Comparison of ENCODE assay signal across 8 mouse cellular contexts in the genomic region with DNA sequence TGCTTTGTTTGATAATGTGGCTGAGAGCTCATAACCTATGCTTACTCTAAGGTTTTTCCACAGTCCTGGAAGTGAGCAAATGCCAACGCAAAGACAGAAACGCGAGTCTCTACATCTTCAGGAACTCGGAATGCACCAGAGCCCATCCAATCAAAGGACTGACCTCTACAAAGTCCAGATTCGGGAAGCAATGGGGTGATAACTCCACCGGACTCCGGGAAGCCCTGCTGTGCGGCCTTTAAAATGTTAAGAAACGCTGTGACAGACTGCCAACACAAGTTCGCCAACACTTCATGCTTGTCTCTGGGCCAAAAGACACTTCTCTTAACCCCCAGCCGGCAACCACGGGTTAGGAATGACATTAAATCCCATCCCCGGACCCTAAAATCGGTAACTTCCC. TPM values are rescaled to one million over a fixed set of nuclear protein-coding genes. Genes with fewer than 3 reads are reported as not detected.
A peak's percentile ranks its signal among the peaks of the same experiment; 100 is the strongest.
DNase-seq lines count a peak whose midpoint lies in the region; ATAC-seq and TF ChIP-seq lines count a peak whose summit lies in the region.

No protein-coding gene starts in this region.

- H3K27ac ChIP-seq in hindbrain, postnatal 0 days = no peak overlapping the region
- no peak overlapping the region for H3K27ac ChIP-seq in liver, embryonic 14.5 days
- no peak overlapping the region for H3K27ac ChIP-seq in neural tube, embryonic 13.5 days (replicated peaks)

- no peak for TF ChIP-seq EP300 in liver, embryonic 14.5 days (IDR thresholded peaks at IDR 0.05; ENCODE audit: low read depth)

- H3K4me2 ChIP-seq in hindbrain, postnatal 0 days (ENCODE audit: low read depth, low read length) = peak overlapping the region; percentile 100
- H3K4me2 ChIP-seq in liver, embryonic 14.5 days (ENCODE audit: low read depth) = peak overlapping the region; percentile 61
- peak overlapping the region; percentile 95 for H3K4me2 ChIP-seq in neural tube, embryonic 13.5 days

- H3K4me1 ChIP-seq in erythroblast, embryonic 14.5 days (ENCODE audit: control insufficient read depth) = peaks cover 1% of the 10 kb centered on the region; the same call in 1 of the 2 replicates
- peaks cover 4% of the 10 kb centered on the region; the same call in 1 of the 2 replicates for H3K4me1 ChIP-seq in hindbrain, postnatal 0 days (ENCODE audit: insufficient read depth, low read length)
- peaks cover 0 to 3% of the 10 kb centered on the region in 2 experiments; a peak in 2 of 4 replicates for H3K4me1 ChIP-seq in liver, embryonic 14.5 days (replicated peaks; ENCODE audit: control insufficient read depth in 2 of 2, insufficient read depth in 2 of 2, low read length in 1 of 2)
- peaks cover 12% of the 10 kb centered on the region for H3K4me1 ChIP-seq in neural tube, embryonic 13.5 days (replicated peaks)

- no peak for TF ChIP-seq CTCF in hindbrain, postnatal 0 days (IDR thresholded peaks at IDR 0.05; ENCODE audit: low read depth)
- TF ChIP-seq CTCF in liver, embryonic 14.5 days (IDR thresholded peaks at IDR 0.05; ENCODE audit: low read depth) = no peak

- peak overlapping the region; percentile 38; the same call in 1 of the 2 replicates for H3K9ac ChIP-seq in hindbrain, postnatal 0 days (replicated peaks; ENCODE audit: low read length)
- H3K9ac ChIP-seq in liver, embryonic 14.5 days (replicated peaks) = no peak overlapping the region
- H3K9ac ChIP-seq in neural tube, embryonic 13.5 days = peak overlapping the region; percentile 70

- no peak for ATAC-seq in erythroblast, adult 5-6 weeks (replicated peaks; ENCODE audit: low FRiP score, poor library complexity, severe bottlenecking)
- ATAC-seq in hindbrain, postnatal 0 days = no peak; the same call in 1 of the 2 replicates
- no peak for ATAC-seq in liver, embryonic 14.5 days (ENCODE audit: insufficient read depth)
- ATAC-seq in neural tube, embryonic 13.5 days (ENCODE audit: low read depth) = no peak

- peaks cover 13% of the 10 kb centered on the region for H3K27me3 ChIP-seq in erythroblast, embryonic 14.5 days (ENCODE audit: control insufficient read depth)
- H3K27me3 ChIP-seq in hindbrain, postnatal 0 days (ENCODE audit: insufficient read depth, low read length) = no peaks in the 10 kb centered on the region
- no peaks in the 10 kb centered on the region for H3K27me3 ChIP-seq in liver, embryonic 14.5 days (ENCODE audit: control insufficient read depth, insufficient read depth, low read length)
- peaks cover 26% of the 10 kb centered on the region for H3K27me3 ChIP-seq in neural tube, embryonic 13.5 days

- DNase-seq in embryo, embryonic 10.5 days (ENCODE audit: low spot score) = peak; percentile 5
- DNase-seq in hindbrain, postnatal 0 days (ENCODE audit: low spot score) = no peak
- no peak for DNase-seq in liver, embryonic 14.5 days (ENCODE audit: low read depth in 3 of 3, low spot score in 3 of 3)
- no peak for DNase-seq in gastrocnemius, adult 8-10 months (ENCODE audit: low spot score in 2 of 2)
- no peak for DNase-seq in T-cell, adult 2 months (ENCODE audit: low spot score)

- H3K4me3 ChIP-seq in erythroblast, embryonic 14.5 days (replicated peaks) = peak overlapping the region; percentile 40
- H3K4me3 ChIP-seq in hindbrain, postnatal 0 days (ENCODE audit: low read length) = peak overlapping the region; percentile 51
- peak overlapping the region; percentile 44 to 46 for H3K4me3 ChIP-seq in liver, embryonic 14.5 days (ENCODE audit: insufficient read depth in 1 of 2, low read depth in 2 of 2, low read length in 2 of 2)
- H3K4me3 ChIP-seq in neural tube, embryonic 13.5 days = peak overlapping the region; percentile 47

- H3K9me3 ChIP-seq in erythroblast, embryonic 14.5 days (ENCODE audit: control insufficient read depth, low read length) = no peaks in the 10 kb centered on the region
- H3K9me3 ChIP-seq in hindbrain, postnatal 0 days (ENCODE audit: low read length) = no peaks in the 10 kb centered on the region
- no peaks in the 10 kb centered on the region for H3K9me3 ChIP-seq in liver, embryonic 14.5 days (ENCODE audit: control insufficient read depth, low read length)
- H3K9me3 ChIP-seq in neural tube, embryonic 13.5 days = no peaks in the 10 kb centered on the region

- H3K36me3 ChIP-seq in erythroblast, embryonic 14.5 days (ENCODE audit: control insufficient read depth) = no peaks in the 10 kb centered on the region
- H3K36me3 ChIP-seq in hindbrain, postnatal 0 days (ENCODE audit: insufficient read depth, low read length) = no peaks in the 10 kb centered on the region
- H3K36me3 ChIP-seq in liver, embryonic 14.5 days (replicated peaks; ENCODE audit: control insufficient read depth, insufficient read depth, low read depth) = no peaks in the 10 kb centered on the region
- H3K36me3 ChIP-seq in neural tube, embryonic 13.5 days = no peaks in the 10 kb centered on the region

- 2% methylated on average over 14 of the region's 14 CpGs for WGBS in hindbrain, postnatal 0 days
- 3% methylated on average over 14 of the region's 14 CpGs for WGBS in liver, embryonic 14.5 days (ENCODE audit: insufficient replicate concordance)
- WGBS in neural tube, embryonic 13.5 days = 2% methylated on average over 14 of the region's 14 CpGs

RNA-seq across cellular contexts. Expression of a gene that starts 0.4 kb away (rescaled TPM):
- not detected in 2 replicates for polyA plus RNA-seq in erythroblast, embryonic 14.5 days (2012)
- 2.1 and 5.6 TPM in 2 replicates for total RNA-seq in erythroblast, adult 5-6 weeks (2015; ENCODE audit: low replicate concordance)
- 3.2 and 9.6 TPM in 2 replicates for total RNA-seq in erythroblast, adult 5-6 weeks (2017; ENCODE audit: low replicate concordance)
- total RNA-seq in hindbrain, postnatal 0 days (2014; rRNA removed) = 0.36 and 1.1 TPM in 2 replicates
- 0.35 and 0.40 TPM in 2 replicates for polyA plus RNA-seq in hindbrain, postnatal 0 days (2015; fragmentation: Nextera tagmentation; extraction: Ambion mirVana)
- 0.08 and 0.13 TPM in 2 replicates for polyA plus RNA-seq in liver, embryonic 14.5 days (2012; rRNA removed)
- 0.20 and 0.30 TPM in 2 replicates for polyA plus RNA-seq in liver, embryonic 14.5 days (2014; fragmentation: Nextera tagmentation; extraction: Ambion mirVana)
- polyA plus RNA-seq in neural tube, embryonic 13.5 days (2015; fragmentation: Nextera tagmentation; extraction: Ambion mirVana) = 1.3 and 1.5 TPM in 2 replicates
- under 1 TPM in 2 of 4 experiments, not detected in 2; 0.08 to 0.51 TPM for total RNA-seq in gastrocnemius, adult 8-10 months (2022)
